Mouse (Mus musculus) adrenal gland (tissue): ENCODE data around the gene Wnt3a.
"Not testable (repeated sequence)": the region's sequence is repeated elsewhere in the genome, so short reads cannot be mapped to it uniquely, and the experiment has no call there.

Source experiments
- intact Hi-C: fragments of 180-260 bp; cut with DNase I; formaldehyde crosslinking; loops from one replicate; pipeline ENCODE4 v1.15.1; 2025
- microRNA-seq, 2 experiments: library from miRNA; unstranded; fragments of <30 nt; microRNA quantifications; one replicate each; pipeline ENCODE4; 2019

The Wnt3a gene

DNA sequence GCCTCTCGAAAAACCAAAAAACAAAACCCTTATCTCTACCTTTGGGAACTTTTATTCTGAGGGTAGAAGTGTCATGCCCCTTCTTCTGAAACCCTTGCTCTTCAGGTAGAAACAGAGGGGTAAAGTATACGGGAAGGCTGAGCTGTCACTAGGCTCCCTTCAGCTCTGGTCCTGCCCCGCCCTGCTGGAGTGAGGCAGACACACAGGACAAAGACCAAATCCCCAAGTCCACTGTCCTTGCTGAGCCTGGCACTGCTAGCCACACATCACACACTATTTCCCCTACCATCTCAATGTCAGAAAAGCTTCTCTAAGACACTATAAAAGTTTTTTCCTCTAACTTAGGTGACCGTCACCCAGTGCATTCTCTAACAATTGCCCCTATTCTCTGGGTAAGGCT is 68.2 kb downstream of the Wnt3a start:
- intact Hi-C loops = no loop called here

DNA sequence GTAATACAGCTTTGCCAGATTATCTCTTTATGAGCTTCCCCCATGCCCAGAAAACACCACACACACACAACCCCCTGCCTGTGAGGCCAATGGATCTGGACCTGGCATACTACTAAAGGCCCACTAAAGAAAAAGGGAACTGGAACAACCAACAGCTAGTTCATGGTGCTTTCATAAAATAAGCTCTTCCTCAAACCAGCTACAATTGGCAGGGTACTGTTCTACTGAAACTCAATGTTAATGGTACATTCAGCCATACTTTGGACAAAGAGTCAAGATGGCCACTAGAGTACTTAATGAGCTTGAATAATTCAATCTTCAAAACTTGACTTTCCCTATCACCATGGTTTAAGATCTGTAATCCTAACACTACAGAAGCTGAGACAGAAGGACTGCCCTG is 68.9 kb downstream of the Wnt3a start:
- intact Hi-C loops = no loop called here

DNA sequence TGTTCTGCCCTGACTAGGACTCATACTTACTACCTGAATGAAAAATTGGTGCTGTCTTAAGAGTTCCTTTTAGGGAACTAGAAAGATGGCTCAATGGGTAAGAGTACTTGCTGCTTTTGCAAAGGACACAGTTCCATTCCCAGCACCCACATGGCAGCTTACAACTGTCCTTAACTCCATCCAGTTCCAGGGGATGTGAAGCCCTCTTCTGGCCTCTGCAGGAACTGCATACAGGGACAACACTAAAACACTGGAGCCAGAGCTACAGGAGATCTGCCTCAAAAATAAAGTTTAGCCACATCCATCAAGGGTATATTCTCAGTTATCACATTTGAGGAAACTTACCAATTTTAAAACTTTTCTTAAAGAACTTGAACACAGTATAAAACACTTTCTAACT is 71.5 kb downstream of the Wnt3a start:
- intact Hi-C loops = no loop called here

DNA sequence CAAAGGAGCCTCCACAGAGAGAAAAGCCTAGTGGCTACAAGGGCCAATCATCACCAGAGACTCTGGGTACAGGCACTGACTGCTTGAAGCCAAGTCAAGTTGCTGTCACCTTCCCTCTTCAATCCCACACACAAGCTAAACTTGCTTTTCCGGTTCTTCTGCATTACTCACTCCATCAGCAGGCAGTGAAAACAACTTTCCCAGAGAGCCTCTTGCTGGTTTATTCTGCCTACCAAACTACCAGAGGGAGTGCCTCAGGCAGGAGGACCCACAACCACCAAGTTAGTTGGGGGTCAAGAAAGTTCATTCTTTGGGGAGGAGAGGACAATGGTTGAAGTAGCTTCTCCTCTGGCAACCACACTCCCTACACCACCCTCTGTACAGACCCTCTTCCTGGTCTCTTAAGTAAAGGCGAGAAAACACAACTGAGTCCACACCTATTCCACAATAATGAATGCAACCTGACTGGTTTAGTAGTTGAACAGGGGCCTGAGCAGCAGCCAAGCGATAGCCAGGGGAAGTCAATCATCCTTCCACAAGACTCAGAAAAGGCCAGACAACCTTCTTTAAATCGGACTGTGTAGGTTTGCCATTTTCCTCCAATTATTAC is 72.1 kb downstream of the Wnt3a start:
- intact Hi-C loops = no loop called here

DNA sequence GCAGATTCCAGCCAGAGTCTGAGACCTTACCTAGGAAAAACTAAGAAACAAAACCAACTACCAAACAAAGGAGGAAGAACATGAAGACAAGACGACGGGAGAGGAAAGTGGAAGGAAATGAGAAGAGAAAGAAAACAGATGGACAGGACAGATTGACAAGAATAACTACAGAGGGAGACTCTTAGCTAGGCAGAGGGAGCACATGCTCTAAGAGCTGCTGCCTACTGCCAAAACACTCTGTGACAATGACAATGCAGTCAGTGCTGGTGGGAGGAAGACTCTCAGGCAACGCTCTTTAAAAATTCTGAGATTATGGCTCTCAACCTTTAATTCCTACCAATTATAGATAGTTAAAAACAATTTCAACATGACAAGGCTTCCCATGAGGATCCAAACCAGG is 73.6 kb downstream of the Wnt3a start:
- intact Hi-C loops = no loop called here

DNA sequence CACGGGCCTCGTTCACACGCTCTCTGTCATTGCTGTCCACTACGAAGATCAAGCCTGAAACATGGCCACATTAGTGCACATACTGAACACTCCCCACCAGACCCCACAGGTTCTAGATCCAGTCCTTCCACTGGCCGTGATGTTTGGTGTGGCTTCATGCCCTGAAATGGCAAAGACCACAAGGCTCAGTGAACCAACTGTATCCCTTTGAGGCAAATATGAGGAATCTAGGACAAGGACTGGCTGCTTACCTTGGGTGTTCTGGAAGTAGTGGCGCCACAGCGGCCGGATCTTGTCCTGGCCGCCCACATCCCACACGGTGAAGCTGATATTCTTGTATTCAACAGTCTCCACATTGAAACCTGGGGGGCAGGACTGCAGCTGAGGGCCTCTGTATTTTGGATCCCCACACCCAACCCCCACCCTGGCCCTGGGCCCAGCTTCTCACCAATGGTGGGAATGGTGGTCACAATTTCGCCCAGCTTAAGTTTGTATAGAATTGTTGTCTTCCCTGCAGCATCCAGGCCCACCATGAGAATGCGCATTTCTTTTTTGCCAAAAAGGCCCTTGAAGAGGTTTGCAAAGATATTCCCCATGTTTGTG is 77.6 kb downstream of the Wnt3a start:
- intact Hi-C loops = no loop called here

DNA sequence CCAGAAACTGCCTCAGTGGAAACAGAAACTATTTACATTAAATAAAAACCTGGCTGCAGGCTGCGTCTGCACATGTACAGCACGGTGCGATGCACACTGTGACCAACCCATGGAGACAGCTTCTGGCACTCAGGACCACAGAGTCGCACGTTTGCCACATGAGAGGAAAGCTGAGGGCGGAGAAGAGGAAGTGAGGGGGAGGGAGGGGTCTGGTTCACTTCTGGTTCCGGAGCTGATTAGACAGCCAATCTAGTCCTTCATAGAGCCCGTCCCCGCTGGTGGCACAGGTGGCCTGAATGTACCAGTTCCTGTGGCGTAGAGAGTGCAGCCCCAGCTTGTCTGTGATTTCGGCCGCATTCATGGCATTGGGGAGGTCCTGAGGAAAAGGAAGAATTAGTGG is 78.2 kb downstream of the Wnt3a start:
- intact Hi-C loops = not testable (repeated sequence)

DNA sequence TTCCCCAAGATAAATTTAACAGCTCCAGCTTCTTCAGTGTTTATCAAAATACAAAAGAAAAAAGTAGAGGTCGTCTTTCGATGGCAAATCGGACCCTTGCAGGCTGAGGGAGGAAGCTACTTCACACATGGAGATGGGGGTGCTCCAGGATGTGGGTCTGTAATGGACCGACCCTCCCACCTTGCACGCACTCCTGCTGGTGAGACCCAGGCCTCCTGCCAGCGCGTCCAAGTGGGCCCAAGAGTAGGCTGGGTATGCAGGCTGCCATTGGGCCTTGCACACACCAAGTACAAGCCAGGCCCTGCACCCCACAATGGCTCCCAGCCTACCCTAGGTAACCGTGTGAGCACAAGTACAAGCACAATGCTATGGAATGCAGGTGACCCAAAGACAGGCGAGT is 79.0 kb downstream of the Wnt3a start:
- intact Hi-C loops = not testable (repeated sequence)

DNA sequence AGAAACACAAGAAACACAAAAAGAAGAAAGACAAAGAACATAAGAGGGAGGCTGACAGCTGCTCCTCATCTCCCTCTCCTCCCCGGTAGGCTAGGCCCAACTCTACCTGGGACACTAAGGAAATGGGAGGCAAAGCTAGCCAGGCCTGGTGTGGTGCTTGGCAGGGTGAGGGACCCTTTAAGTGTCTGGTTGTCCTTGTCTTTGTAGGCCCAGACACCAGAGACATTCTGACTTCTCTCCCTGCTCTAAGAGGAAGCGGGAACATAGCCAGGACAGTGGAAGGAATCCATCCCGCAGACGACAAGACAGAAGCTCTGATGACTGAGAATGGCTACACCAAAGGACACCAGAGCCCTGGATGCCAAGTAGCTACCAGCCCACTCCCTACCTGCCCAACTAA is 80.5 kb downstream of the Wnt3a start:
- intact Hi-C loops = no loop called here

DNA sequence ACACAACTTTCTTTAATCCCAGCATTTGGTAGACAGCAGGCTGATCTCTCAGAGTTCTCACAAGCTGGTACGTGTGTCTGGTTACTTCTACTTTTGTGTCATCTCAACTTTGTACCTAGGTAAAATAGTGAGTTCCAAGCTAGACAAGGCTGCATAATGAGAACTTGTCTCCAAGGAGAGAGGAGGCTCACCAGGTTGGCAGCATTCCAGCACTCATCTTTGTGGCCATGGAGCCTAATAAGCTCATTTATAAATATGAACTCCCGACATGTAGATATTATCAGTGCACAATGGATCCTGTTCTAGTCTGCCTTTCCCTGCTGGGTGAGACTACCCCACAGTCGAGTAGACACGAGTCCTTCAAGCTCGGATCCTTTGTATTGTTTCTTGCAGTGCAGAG is 81.0 kb downstream of the Wnt3a start:
- intact Hi-C loops = no loop called here

DNA sequence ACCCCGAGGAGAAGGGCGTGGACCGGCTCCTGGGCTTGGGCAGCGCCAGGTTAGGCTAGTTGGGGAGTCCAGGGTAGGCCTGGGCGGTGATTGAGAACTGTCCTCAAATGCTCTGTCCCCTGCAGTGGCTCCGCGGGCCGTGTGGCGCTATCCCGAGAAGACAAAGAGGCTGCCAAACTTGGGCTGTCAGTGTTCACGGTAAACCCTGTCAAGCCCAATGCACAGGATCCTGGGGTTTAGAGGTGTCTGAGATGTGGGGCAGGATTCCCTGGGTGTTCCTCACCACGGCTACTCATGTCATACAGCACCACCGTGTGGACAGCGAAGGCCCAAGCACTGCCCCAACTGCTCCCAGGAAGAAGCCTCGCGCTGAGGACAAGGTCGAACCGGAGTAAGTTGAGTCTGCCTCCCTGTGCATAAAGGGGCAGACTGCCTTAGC is 81.5 kb downstream of the Wnt3a start:
- intact Hi-C loops = no loop called here

DNA sequence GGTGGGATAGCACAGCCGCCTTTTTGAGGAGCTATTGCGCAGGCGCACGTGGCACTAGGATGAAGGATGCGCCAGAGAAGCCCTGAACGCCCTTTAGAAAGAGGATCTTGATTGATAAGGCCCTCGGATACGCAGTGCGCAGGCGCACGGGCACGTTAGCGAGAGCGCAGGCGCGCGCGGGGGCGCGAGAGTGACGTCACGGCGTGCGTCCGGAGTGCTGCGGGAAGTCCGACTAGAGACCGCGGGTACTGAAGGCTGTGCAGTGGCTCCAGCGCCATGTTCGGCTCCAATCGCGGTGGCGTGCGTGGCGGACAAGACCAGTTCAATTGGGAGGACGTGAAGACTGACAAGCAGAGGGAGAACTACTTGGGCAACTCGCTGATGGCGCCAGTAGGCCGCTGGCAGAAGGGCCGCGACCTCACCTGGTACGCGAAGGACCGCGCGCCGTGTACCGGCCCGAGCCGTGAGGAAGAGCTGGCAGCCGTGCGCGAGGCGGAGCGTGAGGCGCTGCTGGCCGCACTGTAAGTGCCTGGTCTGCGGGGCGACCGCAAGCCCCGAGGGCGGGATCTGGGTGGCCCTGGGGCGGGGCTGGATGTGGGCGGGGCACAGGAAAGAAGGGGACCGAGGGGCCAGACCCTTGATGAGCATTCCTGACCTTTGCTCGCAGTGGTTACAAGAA is 82.3 kb downstream of the Wnt3a start, which contains the start of gene 2310033P09Rik:
Gene 2310033P09Rik, plus strand, starts transcription at position 169 of the 679 bp plus-strand sequence.
- intact Hi-C loops = no loop called here

DNA sequence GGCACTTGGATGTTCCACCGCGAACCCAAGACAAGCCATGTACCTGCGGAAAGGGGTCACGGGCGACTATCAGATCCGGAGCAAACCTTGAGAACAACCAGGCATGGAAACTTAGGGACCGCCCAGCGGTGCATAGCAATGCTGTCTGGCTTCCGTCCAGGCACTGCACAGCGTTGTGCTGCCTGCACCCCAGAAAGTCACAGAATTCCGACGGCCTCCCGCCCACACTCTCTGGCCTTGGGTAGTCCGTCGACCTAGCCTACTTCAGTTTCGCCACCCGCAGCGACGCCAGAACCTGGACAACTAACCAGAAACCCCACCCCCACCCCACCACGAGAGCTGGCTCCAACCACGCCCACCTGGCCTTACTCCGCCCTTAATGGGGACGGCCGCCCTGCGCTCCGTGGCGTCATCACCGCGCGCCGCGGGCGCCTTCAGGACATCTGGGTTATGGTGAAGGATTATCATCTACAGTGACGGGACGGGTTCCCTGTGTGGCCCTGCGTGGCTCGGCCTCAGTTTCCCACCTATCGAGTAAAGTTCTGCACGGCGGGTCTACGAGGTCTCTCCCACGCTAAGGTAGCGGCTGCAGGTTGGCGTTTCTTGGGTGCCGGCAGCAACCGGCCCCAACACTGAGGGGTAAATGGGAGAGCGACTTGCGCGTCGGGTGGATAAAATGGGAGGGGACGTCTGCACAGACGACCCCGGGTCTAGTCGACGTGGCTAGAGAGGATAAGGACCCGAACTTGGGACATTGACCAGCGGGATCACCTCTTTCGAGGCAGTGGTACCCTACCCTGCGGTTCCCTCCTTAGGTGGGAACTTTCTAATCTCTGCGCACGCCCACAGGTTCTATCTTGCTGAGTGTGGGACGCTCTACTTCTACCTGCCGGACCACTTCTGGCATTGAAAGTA is 88.2 kb downstream of the Wnt3a start, which contains the start of gene Mrpl55:
Gene Mrpl55, plus strand, starts transcription at position 406 of the 915 bp plus-strand sequence.
- intact Hi-C loops = loop anchor here (1.0 kb wide), 1 partner anchor 11 kb away; no protein-coding TSS in a partner anchor

DNA sequence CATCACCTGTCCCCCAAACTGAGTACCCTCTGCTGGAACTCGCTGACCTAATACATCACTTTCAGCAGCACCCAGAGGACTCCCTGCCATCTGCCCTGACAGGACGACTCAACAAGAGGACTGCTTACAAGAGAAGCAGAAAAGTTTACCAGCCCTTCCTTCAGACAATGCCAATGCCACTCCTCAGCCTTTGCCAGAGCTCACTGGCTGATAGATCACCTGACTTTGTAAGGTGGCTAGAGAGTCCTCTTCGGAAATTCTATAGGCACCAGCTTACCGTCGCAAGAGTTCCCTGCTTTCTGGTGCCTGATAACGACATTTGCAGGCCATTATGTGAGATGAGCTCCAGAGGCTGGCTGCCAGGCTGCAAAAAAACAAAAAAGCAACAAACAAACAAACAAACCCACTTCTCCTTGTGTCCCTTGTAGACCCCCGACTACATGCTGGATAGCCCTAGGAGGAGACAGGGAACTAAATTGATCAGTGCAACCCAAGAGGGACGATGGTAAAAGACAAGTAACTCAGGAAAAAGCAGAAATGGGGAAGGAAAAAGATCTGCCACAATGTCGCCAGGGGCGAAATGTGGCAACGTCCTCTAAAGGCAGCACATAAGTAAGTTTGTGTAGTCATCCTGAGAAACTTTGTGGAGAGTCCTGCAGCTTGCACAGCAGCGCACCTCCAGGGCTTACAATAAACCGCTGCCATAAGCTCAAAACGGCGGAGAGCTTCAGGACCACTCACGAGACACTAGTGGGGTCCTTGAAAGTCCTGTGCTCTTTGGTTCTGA is 89.1 kb downstream of the Wnt3a start:
- intact Hi-C loops = loop anchor here (1.0 kb wide), 1 partner anchor 10 kb away; no protein-coding TSS in a partner anchor

Small RNA genes within 50 kb of the gene (microRNA-seq; reads per million reads assigned to microRNA genes)
- gene Gm24756 = 0 reads per million in 2 experiments
